Mouse (Mus musculus): ENCODE data around the gene Nr1d1.

- TF ChIP-seq CTCF (IDR thresholded peaks at IDR 0.05; ENCODE audit: borderline replicate concordance, insufficient read depth, low read length) = no peak
- TF ChIP-seq POLR2A (IDR thresholded peaks at IDR 0.05; ENCODE audit: low read depth, low read length) = no peak
Measured at GRCm38 (mm10) chr11:98720756-98721155, 54.4 kb downstream of the Nr1d1 start.

Data from embryonic fibroblast, embryonic 13.5 days (primary cell).